Mouse (Mus musculus): ENCODE measurements around the gene Aco1. TPM values are rescaled to one million over a fixed set of nuclear protein-coding genes. Genes with fewer than 3 reads are reported as not detected.

The Aco1 gene
- polyA plus RNA-seq, 1 experiment = 46.0 TPM

GRCm38 (mm10) chr4:40156153-40156552, 13.3 kb downstream of the Aco1 start:
- H3K4me3 ChIP-seq (ENCODE audit: insufficient read depth, low read length) = no peak overlapping the region
- H3K27ac ChIP-seq (ENCODE audit: insufficient read depth, low read length) = no peak overlapping the region
- no peak for TF ChIP-seq POLR2A (IDR thresholded peaks at IDR 0.05; ENCODE audit: low read depth, low read length)
- no peak for TF ChIP-seq CTCF (IDR thresholded peaks at IDR 0.05; ENCODE audit: borderline replicate concordance, insufficient read depth, low read length)
- peaks cover 8% of the 10 kb centered on the region; the same call in 1 of the 2 replicates for H3K4me1 ChIP-seq (ENCODE audit: control insufficient read depth, insufficient read depth, low read length)

- Histone ChIP-seq H3K4me1 (ENCODE audit: control insufficient read depth, insufficient read depth, low read length) (peaks cover 8% of the 10 kb centered on the region; the same call in 1 of the 2 replicates), H3K4me3 (ENCODE audit: insufficient read depth, low read length) (no peak overlapping the region), H3K27ac (ENCODE audit: insufficient read depth, low read length) (no peak overlapping the region)
- TF ChIP-seq POLR2A (IDR thresholded peaks at IDR 0.05; ENCODE audit: low read depth, low read length) (no peak), CTCF (IDR thresholded peaks at IDR 0.05; ENCODE audit: borderline replicate concordance, insufficient read depth, low read length) (no peak)
Measured at GRCm38 (mm10) chr4:40156582-40157499, 14.0 kb downstream of the Aco1 start.

- Histone ChIP-seq H3K4me1 (ENCODE audit: control insufficient read depth, insufficient read depth, low read length) (peaks cover 8% of the 10 kb centered on the region; the same call in 1 of the 2 replicates), H3K27ac (ENCODE audit: insufficient read depth, low read length) (no peak overlapping the region), H3K4me3 (ENCODE audit: insufficient read depth, low read length) (no peak overlapping the region)
- TF ChIP-seq POLR2A (IDR thresholded peaks at IDR 0.05; ENCODE audit: low read depth, low read length) = no peak
- no peak for TF ChIP-seq CTCF (IDR thresholded peaks at IDR 0.05; ENCODE audit: borderline replicate concordance, insufficient read depth, low read length)
Measured at GRCm38 (mm10) chr4:40157500-40158223, 14.8 kb downstream of the Aco1 start.

GRCm38 (mm10) chr4:40158224-40158540, 15.3 kb downstream of the Aco1 start:
- TF ChIP-seq POLR2A (IDR thresholded peaks at IDR 0.05; ENCODE audit: low read depth, low read length) (no peak), CTCF (IDR thresholded peaks at IDR 0.05; ENCODE audit: borderline replicate concordance, insufficient read depth, low read length) (no peak)
- no peak overlapping the region for H3K4me3 ChIP-seq (ENCODE audit: insufficient read depth, low read length)

DNA sequence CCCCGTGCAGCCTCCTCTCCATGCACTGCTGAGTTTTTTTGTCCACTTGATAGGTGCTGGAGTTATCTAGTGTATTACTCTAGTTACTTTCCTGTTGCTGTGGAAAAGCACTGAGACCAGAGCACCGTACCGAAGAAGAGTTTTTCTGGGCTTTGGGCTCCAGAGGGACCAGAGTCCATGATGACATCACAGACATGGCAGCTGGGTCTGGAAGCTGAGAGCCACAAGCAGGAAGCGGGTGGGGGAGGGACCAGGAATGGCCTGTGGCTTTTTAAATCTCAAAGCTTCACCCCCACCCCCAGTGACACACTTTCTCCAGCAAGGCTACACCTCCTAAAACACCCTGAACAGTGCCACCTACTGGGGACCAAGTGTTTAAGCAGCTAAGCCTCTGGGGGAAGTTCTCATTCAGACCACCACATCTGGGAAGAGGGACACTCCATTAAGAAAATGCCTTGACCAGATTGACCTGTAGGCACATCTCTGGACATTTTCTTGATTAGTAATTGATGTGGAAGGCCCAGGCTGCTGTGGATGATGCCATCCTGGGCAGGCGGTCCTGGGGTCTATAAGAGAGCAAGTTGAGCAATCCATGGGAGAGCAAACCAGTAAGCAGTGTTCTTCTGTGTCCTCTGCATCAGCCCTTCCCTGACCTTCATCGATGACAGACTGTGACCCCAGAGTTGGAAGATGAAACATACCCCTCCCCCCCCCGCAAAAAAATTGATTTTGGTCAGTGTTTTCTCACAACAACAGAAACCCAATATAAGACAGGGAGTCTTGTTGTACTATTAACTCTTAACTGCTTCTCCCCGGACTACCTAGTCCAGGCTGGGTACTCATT, 17.9 kb downstream of the Aco1 start:
- H3K4me1 ChIP-seq (ENCODE audit: control insufficient read depth, insufficient read depth, low read length) = 0 out of 2 replicates have a peak, but pooled peaks cover 4% of the 10 kb centered on the region
- H3K27ac ChIP-seq (ENCODE audit: insufficient read depth, low read length) = no peak overlapping the region
- H3K4me3 ChIP-seq (ENCODE audit: insufficient read depth, low read length) = no peak overlapping the region
- TF ChIP-seq POLR2A (IDR thresholded peaks at IDR 0.05; ENCODE audit: low read depth, low read length) = no peak

More at GRCm38 (mm10) chr4:40158224-40158540, 15.3 kb downstream of the Aco1 start:
- Histone ChIP-seq H3K4me1 (ENCODE audit: control insufficient read depth, insufficient read depth, low read length) (peaks cover 8% of the 10 kb centered on the region; the same call in 1 of the 2 replicates), H3K27ac (ENCODE audit: insufficient read depth, low read length) (no peak overlapping the region)

DNA sequence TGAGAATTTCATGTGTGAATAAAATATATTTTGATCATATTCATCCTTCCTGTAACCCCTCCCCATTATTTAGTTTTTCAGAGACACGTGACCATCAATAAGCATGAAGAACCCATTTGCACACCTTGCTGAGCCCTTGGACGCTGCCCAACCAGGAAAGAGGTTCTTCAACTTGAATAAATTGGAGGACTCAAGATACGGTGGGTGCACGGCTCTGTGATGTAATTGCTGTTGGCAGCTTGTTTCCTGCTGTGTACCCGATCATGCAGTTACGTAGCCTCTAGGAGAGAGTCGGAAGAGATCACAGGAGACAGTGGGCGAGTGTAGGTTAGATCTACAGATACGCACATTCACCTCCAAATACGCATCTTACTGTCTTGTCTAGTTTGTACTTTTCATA, 20.8 kb downstream of the Aco1 start:
- H3K4me1 ChIP-seq (ENCODE audit: control insufficient read depth, insufficient read depth, low read length) = 0 out of 2 replicates have a peak, but pooled peaks cover 4% of the 10 kb centered on the region
- TF ChIP-seq CTCF (IDR thresholded peaks at IDR 0.05; ENCODE audit: borderline replicate concordance, insufficient read depth, low read length) (no peak), POLR2A (IDR thresholded peaks at IDR 0.05; ENCODE audit: low read depth, low read length) (no peak)
- H3K27ac ChIP-seq (ENCODE audit: insufficient read depth, low read length) = no peak overlapping the region
- no peak overlapping the region for H3K4me3 ChIP-seq (ENCODE audit: insufficient read depth, low read length)

DNA sequence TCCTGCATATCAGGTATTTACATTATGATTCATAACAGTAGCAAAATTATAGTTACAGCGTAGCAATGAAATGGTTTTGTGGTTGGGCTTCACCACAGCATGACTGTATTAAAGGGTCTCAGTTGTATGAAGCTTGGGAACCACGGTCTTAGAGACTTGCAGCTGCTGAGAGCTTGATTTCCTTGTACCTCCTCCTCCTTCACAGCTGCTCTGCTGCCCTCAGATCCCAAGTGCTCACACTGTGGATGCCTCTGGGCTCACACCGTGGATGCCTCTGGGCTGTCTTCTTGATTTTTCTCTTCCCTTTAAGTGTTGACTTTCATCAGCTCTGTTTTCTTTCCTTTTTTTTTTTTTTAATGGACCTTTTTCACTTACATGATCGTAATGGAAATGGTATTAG, 28.6 kb downstream of the Aco1 start:
- TF ChIP-seq POLR2A (IDR thresholded peaks at IDR 0.05; ENCODE audit: low read depth, low read length) (no peak), CTCF (IDR thresholded peaks at IDR 0.05; ENCODE audit: borderline replicate concordance, insufficient read depth, low read length) (no peak)
- Histone ChIP-seq H3K4me3 (ENCODE audit: insufficient read depth, low read length) (no peak overlapping the region), H3K4me1 (ENCODE audit: control insufficient read depth, insufficient read depth, low read length) (no peaks in the 10 kb centered on the region), H3K27ac (ENCODE audit: insufficient read depth, low read length) (no peak overlapping the region)

DNA sequence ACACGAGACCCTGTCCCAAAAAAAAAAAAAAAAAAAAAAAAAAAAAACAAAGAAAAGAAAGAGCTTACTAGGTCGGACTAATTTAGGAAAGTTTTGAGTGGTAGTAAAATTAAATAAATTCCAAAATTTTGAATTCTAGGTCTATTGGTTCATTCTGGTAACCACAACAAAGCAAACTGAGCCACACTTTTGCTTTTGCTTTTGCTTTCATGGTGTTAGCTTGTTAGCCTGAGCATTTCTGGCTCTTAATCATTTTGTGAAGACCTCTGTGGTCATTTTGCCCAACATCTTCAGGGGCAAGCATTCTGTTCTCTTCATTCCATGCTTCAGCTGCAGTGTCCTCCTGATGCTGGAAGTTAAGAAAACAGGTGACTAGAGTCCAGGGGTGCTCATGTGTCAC, 29.5 kb downstream of the Aco1 start:
- TF ChIP-seq POLR2A (IDR thresholded peaks at IDR 0.05; ENCODE audit: low read depth, low read length) = no peak
- Histone ChIP-seq H3K4me1 (ENCODE audit: control insufficient read depth, insufficient read depth, low read length) (no peaks in the 10 kb centered on the region), H3K4me3 (ENCODE audit: insufficient read depth, low read length) (no peak overlapping the region), H3K27ac (ENCODE audit: insufficient read depth, low read length) (no peak overlapping the region)

- no peaks in the 10 kb centered on the region for H3K4me1 ChIP-seq (ENCODE audit: control insufficient read depth, insufficient read depth, low read length)
- TF ChIP-seq POLR2A (IDR thresholded peaks at IDR 0.05; ENCODE audit: low read depth, low read length) (no peak), CTCF (IDR thresholded peaks at IDR 0.05; ENCODE audit: borderline replicate concordance, insufficient read depth, low read length) (no peak)
- H3K4me3 ChIP-seq (ENCODE audit: insufficient read depth, low read length) = no peak overlapping the region
- H3K27ac ChIP-seq (ENCODE audit: insufficient read depth, low read length) = no peak overlapping the region
Measured at GRCm38 (mm10) chr4:40174321-40174720, 31.4 kb downstream of the Aco1 start.

Data from embryonic fibroblast, embryonic 13.5 days (primary cell).